Mouse (Mus musculus) cerebellum, adult 9-10 months (tissue): ENCODE measurements around the gene Kdm4b.

Experiments used
- DNase-seq: peaks from one replicate; pipeline ENCODE4 v3.0.0; 2022

Kdm4b gene

DNA sequence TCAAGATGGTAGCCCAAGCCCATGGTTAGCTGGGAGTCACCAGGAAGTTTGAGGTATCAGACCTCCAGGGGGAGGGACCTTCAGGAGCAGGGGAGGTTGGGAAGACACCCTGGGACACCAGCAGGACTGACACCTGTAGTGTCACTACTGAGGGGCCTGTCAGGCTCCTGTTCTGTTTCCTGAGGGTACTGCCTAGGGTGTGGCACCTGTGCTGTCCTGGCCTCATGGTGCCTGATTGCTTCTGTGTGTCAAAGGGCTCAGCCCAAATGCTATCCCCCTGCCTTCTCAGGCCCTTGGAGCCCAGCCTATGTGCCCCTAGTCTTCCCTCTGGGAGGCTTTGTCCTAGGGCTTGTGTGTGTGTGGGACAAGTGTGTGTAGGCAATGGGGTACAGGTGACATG is 22.7 kb downstream of the Kdm4b start:
- DNase-seq, result no peak

DNA sequence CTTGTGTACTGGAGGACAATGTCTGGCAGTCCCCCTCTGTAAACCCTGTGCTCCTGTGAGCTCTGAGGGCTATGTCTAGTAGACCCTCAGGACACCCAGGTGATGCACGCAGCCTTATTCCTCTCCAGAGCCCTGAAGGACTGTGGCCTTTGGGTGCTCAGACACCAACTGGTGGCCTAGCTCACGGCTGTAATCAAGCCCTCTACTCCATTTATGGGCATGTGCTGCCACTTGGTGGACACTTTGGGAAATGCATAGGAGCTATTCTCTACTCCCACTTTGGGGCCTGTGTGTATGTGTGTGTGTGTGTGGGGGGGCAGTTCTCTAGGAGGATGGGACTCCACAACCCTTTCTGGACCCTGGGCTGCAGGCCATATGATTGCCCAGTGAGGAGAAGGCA is 24.8 kb downstream of the Kdm4b start:
- DNase-seq, result peak; percentile 89

DNA sequence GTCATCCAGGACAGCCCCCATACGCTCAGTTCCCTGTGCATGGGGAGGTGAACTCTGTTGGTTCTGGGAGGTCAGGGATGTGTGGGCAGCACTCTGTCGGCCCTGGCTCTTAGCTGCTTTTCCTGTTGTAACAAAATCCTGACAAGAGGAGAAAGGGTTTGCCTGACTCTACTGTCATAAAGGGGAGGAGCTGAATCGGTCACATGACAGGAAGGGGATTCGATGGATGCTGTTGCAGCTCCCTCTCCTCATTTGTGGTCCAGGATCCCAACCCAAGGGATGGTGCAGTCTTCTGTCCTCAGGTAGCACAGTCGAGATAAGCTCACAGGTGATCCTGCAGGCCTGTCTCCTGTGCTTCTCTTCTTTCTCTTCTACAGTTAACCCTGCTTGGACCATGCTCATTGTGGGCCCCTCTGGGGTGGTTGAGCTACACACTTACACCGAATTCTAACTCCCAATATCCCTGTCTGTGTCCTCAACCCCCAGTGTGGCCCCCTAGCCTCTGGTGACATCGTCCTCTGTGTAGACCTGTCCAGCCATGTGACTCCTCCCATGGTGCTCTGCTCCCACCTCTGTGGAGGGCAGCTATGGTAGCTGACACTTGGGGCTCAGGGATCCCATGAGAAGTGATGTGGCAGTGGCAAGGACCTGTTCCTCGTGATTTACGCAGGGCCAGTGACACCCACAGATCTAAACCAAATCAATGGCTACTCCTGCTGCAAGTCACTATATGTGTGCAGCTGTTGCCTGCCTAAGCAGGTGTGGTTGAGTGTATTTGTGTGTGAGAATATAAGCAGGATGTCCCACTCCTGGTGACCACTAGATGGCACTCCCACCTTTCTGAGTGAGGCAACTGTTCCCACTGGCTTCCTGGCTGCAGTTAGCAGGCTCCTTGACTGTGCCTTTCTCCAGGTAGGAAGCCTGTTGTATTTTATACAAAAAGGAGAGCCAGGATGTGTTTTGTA is 31.3 kb downstream of the Kdm4b start:
- DNase-seq, result peak; percentile 90

DNA sequence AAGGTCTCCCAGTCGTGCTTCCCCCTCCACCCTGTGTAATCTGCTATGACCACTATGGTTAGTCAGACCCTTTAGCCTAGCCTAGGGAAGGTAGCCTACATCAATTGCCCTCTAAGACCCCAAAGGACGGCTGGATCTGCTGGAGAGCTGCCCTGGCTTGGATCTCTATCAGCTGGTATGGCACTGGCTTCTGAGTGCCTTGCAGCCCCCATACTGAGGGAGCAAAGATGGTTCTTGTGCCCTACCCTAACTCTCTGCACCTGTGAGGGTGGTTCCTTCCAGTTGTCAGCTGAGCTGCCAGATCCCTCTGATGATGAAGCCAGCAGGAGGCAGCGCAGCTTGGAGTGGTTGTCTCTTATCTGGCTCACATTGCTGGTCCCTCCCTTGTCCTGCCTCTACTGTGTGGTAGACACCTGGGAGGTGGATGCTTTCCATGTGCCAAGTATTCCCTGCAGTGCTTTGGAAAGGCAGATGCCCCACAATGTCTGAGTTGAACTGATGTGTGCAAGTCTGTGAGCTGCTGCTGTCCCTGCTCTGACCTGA is 33.4 kb downstream of the Kdm4b start:
- DNase-seq, result no peak

DNA sequence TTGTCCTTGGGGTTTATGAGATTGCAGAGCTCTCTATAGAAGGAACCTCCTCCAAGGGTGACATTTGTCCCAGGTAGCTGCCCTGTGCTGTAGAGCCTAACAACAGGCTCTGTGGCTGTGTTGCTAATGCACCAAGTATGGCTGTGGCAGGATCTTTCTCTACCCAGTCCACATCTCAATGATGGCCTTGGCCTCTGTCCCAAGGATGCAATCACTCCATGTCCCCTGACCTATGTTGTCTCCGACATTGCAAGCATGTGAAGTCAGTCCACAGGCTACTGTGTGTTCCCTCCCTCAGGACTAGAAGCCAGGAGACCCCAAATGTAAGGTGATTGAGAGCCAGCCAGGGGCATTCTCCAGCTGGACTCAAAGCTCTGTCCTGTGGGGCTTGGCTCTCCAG is 34.0 kb downstream of the Kdm4b start:
- no peak for DNase-seq

DNA sequence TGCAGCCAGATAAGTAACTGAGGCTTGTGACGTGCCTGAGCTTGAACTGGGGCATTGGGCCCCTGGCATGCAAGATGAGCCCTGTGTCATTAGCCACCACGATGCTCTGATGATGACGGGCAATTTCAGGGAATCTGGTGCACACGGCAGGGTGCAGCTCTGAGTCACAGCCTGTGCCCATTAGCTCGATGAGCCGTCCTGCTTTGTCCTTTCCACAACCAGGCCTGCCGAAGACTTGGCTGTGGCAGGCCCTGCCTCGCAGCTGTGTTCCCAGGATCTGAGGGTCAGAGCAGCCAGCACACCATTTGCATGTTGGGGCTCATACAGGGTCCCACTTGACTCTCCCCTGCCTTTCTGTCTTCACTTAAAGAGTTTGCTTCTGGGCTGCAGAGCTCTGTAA is 34.6 kb downstream of the Kdm4b start:
- peak; percentile 88 for DNase-seq

DNA sequence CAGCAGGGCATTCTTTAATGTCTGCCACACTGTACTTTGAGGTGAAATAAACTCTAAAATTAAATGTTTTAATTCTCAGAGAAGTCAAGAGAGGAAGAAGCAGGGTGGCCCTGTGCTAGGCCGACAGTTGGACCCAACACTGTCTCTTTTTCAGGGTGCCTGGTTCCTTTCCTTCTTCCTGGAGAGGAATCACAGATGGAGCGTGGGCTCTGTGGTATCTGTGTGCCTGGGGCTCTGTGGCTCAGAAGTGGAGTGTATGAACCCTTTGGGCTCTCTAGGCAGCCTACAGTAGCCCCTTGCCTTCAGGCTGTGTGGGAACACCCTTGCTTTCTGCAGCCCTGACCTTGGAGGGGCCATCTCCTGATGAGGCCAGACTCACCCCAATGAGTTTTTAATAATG is 35.7 kb downstream of the Kdm4b start:
- no peak for DNase-seq

DNA sequence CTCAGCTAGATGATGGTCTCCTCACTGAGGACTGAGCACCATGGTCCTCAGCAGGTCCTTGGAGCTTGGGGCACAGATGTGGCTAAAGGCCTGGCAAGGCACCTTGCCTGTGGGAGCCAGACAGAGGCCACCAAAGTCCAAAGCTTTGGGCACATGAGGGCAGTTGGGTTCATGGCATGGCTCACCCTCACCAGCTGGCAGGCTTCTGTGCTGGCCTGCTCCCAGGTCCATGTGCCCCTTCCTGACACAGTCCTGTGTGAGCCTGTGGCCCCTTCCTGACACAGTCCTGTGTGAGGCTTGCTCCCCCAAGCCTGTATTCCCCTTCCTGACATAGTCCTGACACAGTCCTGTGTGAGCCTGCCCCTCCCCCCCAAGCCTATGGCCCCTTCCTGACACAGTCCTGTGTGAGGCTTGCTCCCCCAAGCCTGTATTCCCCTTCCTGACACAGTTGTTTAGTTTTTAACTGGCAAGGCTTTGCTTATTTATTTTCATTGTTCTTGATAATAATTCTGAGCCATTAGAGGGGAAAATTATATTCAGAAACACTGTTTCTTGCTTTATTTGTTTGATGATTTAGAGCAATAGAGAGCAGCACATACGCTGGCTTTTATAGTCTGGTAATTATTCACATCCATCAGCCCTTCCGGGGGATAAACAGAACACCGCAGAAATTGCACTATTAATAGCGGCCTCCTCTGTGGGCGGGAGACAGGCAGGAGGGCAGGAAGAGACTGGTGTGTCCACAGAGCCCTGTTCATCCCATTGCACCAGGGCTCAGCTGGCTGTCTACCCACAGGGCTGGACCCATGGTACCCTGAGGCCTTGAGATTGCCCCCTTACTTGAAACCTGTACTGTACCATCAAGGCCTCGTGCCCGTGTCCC is 40.2 kb downstream of the Kdm4b start:
- no peak for DNase-seq

DNA sequence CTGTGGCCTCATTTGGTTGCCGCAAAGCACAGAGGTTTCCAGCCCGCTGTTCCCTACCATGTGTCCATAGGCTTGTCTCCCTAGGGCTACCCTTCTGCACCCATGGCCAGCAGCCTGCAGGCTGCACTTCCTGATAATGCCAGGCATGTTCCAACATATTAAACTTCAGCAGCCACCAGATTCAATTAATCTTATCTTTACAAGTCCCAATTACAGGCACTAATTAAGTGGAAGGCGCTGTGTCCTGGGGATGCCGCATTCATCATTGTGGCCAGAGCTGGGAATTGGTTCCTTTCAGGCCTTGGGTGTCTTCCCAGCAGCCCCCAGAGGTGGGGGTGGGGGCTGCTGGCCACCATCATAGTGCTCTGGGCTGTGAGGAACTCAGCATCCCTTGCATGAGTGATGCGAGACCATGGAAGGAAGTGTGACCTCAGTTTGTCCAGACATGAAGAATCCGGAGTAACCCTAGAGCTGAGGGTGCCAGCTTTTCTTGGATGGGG is 42.5 kb downstream of the Kdm4b start:
- DNase-seq, result no peak

DNA sequence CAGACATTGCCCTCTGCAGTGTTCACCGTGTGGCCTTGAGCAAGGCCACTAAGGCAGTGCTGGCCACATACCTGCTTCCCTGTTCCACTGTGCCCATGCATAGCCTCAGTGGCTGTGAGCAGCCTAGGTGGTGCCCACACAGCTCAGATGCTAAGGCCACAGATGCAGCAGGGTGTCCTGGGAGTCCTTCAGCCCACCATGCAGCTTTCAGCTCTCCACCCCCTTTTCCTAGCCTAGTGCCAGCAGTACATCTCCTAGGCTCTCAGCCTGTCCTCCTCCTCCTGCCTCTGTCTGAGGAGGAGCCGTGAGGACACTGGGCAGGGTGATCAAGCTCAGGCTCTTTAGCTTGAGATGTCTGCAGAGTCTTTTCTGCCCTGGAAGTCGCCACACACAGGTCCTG is 44.2 kb downstream of the Kdm4b start:
- no peak for DNase-seq

DNA sequence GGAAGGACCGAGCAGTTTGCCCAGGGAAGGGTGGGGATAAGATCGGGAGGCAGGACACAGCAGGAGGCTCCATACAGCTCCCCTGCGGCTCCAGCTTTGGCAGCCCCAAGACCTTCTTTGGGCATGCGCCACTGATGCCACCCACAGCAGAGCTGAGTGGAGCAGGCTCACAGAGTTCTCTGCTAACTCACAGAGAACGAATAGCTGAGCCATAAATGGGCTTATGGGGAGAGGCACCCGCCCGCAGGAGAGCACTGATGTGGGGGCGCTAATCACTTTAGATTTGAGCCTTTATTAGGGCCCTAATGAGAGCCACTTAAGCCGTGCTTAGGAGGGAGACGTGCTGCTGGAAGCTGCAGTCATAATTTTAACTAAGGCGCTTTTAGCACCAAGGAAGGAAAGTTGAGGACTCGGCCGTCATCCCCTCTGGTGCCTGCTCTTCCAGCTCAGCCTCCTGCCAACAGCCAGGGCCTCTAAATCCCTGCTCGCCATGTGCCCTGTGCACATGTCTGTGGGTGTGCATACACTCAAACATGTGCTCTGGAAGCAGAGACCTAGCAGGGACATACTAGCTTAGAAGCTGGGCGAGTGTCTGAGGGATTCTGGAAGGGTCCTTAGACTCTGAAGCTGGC is 45.3 kb downstream of the Kdm4b start:
- DNase-seq, result no peak

DNA sequence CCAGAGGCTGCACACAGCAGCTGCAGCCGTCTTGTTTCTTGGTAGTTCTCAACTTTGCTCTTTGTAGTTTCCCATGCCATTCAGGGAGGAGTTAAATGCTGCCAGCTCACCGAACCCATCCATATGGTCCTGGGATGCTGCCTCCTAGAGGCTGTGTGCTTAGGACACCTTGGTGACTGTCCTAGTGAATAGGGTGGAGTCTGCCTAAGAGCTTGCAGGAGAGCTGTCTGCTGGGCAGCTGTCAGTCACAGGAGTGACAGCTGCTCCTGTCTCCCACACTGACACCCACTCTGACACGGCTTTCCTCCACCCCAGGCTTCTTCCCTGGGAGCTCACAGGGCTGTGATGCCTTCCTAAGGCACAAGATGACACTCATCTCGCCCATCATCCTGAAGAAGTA is 46.2 kb downstream of the Kdm4b start:
- no peak for DNase-seq

DNA sequence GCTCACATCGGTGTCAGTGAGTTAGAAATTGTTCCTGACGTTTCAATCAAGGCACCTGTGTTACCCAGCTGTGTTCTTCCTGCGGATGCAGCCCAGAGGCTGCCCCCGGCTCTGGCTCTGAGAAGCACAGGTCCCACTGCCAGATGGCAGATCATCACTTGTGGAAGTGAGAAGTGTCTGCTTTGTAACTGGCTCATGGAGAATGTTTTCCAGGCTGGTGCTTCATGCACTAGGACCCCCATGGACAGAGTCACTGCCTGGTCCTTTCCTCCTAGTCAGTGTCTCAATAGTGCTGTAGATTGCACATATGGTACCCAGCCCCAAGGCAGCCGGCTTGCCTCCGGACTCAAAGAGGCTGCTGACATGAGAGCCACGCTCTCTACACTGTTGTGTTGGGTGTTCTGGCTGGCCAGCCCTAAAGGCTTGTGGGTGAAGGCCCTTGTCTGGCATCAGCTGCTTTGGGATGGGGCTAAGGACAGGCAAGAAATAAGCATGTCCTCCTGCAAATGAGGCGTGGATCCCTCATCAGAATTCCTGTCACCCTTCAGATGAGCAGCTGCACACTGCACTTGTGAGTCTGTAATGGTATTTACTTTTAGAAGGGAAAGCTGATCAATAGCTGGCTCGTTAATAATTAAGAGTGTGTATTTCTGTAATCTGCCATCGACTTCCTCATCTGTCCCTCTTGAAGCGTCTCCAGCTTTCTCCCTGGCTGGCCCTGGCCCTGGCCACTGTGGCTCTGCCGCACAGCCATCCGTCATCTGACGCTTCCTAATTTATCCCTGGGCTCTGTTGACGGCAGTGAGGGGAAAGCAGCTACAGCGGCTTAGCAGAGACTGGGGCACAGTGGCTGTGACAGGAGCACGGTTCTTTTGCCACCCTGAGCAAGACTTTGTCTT is 47.5 kb downstream of the Kdm4b start:
- no peak for DNase-seq

DNA sequence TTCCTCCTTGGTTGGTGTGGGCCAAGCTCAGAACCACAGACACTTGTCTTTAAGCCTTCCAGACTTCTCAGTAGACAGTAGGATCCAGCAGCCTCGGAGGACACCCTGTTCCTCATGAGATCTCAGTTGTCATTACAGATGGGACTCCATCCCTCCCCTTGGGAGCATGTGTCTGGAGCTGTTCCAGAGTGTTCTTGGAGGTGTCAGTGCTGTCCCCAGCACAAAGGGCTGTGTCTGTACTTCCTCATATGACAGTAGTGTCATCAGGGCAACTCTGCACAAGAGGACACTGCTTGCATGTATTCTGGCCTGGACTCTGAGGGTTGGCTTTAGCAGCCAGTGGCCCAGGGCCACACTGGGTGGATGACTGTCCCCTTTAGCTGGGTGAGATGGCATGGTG is 49.0 kb downstream of the Kdm4b start:
- DNase-seq, result no peak

DNA sequence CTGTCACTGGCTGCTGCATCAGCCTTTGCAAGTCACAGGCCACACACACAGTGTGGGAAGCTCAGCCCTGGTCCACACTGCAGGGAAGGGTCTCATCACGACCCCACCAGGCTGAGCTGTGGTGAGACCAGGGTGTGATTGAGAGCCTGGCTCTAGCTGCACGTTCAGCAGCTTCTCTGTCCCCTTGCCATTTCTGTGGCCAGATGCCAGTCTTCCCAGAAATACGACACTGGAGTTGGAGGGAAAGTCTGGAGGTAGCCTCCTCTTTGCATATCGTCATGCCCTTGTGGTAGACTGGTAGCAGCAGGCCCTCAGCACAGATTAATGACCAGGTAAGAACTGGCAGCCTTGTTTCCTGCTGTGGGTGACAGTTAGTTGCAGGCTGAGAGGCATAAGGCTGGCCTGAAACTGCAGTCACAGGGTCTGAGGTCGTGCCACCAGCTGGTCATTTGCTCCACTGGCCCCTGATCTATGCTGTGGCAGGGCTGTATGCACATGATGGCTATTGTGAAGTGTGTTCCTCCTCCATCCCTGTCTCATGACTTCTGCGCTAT is 53.5 kb downstream of the Kdm4b start:
- peak; percentile 68 for DNase-seq

DNA sequence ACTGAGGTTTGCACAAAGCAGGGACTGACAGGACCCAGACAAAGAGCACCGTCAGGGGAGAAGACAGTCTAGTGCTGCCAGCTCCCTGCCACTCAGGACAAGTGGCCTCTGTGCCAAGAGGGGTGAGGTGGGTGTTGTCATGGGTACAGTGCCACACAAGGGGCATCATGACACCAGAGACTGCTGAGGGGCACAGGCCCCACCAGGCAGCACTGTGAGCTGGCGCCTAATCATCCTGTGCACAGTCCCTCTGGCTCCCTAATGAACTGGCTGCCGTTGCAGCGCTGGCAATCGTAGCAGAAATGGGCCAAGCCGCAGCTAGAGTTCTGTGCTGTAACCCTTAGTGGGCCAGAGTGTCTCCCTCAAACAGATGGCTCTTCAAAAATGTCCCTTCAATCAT is 54.4 kb downstream of the Kdm4b start:
- peak; percentile 84 for DNase-seq

DNA sequence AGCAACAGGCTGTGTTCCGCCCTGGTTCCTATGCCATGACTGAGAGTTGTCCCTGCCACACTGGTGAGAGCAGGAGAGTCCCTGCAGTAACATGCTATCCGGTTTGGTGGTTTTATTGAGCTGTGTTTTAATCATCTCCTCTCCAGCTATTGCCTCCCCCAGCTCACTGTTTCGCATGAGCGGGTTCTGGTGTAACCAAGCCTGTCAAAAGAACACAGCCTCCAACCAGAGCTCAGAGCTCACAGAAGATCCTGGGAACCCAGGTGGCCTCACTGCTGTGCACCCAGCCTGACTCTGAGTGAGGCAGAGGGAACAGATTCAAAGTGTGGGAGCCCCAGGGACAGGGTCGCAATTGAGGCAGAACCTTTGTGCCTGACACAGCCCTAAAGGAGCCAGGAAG is 55.3 kb downstream of the Kdm4b start:
- no peak for DNase-seq

DNA sequence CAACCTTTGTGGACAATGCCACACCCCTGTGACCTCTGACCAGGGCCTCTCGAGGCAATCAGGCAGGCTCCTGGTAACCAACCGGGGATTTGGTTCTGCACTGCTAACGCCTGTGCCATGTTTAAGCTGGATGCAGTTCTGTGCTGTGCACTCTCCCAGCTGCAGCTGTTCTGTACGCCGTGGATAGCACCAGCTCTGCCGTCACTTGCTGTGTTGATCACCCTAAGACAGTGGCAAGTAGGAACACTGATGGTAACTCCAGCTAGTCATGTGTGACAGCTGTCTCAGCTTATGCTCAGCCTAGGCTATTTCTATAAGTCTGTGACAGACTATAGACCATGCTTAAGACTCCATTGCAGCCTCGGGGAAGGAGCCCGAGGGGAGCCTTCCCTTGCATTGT is 57.1 kb downstream of the Kdm4b start:
- no peak for DNase-seq

DNA sequence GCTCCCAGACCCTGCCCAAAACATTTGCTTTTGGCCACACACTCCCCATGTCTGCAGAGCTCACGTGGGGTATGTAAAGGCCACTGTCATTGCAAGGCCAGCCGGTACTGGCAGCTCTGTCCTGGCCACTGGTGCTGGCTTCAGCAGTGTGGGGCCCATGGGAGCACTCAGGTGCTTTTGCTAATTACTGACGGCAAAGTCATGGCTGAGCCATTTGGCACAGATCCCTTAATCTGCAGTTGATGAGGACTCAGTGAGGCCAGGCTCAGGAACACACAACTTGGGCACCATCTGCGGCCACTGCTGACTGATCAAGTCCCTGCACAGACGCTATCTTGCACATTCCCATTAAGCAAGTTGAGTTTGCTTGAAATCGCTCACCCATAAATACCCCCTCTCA is 59.0 kb downstream of the Kdm4b start:
- DNase-seq, result no peak

DNA sequence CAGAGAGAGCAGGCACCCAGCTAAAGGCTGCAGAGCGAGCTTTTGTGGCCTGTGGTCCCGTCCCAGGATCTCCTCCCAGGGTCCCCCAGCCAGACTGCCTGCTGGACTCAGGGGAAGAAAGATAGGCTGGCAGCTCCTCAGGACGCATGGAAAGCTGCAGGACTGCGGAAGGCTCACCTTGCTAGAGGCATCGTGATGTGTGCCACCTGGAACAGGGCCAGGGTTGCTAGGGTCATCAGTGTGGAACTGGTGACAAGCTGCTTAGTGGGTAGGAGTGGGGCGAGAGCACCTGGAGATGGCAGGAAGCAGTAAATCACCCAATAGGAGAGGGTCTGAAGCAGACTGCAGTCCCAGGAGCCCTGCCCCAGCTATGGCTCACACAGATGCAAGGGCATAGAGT is 61.8 kb downstream of the Kdm4b start:
- DNase-seq, result peak; percentile 80

DNA sequence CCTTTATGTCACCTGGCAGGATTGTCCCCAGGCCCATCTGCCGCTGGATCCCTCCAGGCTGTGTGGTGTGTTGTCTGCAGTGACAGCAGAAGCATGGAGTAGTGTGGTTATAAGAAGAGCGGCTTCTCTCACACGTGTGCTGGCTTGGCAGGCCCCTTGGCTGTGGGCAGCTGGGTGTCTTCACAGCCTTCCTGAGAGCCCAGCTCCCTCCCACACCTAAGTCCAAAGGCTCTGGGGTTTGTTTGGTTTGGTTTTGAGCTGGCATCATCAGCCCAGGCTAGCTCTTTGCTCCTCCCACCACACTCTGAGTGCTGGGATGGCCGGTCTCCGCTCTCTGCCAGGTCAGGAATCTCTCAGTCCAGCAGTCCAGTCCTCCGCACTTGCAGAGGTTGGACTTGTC is 67.4 kb downstream of the Kdm4b start:
- no peak for DNase-seq

DNA sequence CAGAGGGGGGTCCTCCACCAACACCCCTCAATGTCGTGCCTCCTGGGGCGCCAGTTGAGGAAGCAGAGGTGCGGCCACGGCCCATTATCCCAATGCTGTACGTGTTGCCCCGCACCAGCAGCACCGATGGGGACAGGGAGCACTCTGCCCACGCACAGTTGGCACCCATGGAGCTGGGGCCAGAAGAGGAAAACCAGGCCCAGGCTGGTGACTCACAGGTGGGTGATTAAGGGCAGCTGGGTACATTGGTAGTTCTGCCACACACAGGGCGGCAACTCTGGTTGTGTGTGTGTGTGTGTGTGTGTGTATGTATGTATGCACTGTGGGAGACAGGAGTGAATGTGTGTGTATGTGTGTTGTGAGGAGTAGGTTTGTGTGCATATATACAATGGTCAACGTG is 68.0 kb downstream of the Kdm4b start:
- no peak for DNase-seq
